Comparison of ENCODE assay signal across 14 mouse cellular contexts in genomic region chr11:118160763-118161162, GRCm38 (mm10). TPM values are rescaled to one million over a fixed set of nuclear protein-coding genes. Genes with fewer than 3 reads are reported as not detected.
DNase-seq lines count a peak whose midpoint lies in the region; ATAC-seq lines count a peak whose summit lies in the region.
"Had no signal": no experiment of that assay in that cellular context is flagged by ENCODE, and none has a peak within 500 bp of the region (broad histone marks: within the 10 kb centered on the region; RNA-seq: fewer than 3 reads in every experiment).

No protein-coding gene starts in this region.

- no peaks in the 10 kb centered on the region for H3K9me3 ChIP-seq in kidney, embryonic 14.5 days (ENCODE audit: control insufficient read depth, low read length)
- H3K9me3 ChIP-seq in heart, embryonic 16.5 days (replicated peaks; ENCODE audit: control insufficient read depth, low read length), result peaks cover 6% of the 10 kb centered on the region
- H3K9me3 ChIP-seq: midbrain, embryonic 13.5 days had no signal

- H3K4me3 ChIP-seq in kidney, embryonic 14.5 days (ENCODE audit: low read length), result no peak overlapping the region
- H3K4me3 ChIP-seq in heart, embryonic 16.5 days (ENCODE audit: low read length), result no peak overlapping the region
- H3K4me3 ChIP-seq: midbrain, embryonic 13.5 days had no signal

- H3K4me2 ChIP-seq in kidney, embryonic 14.5 days (replicated peaks; ENCODE audit: low read depth, low read length), result no peak overlapping the region
- no peak overlapping the region for H3K4me2 ChIP-seq in heart, embryonic 16.5 days (ENCODE audit: low read depth, low read length)
- H3K4me2 ChIP-seq: midbrain, embryonic 13.5 days had no signal

- H3K27ac ChIP-seq in kidney, embryonic 14.5 days (ENCODE audit: low read depth, low read length), result peak overlapping the region; percentile 32; the same call in 1 of the 2 replicates
- H3K27ac ChIP-seq in heart, embryonic 16.5 days (ENCODE audit: low read length), result peak overlapping the region; percentile 86
- H3K27ac ChIP-seq: midbrain, embryonic 13.5 days had no signal

- no peak for ATAC-seq in kidney, embryonic 14.5 days (ENCODE audit: low FRiP score, low TSS enrichment)
- peak; percentile 69; the same call in 1 of the 2 replicates for ATAC-seq in heart, embryonic 16.5 days (replicated peaks; ENCODE audit: extremely low read depth, insufficient read depth, low FRiP score)
- no peak for ATAC-seq in erythroid progenitor cell, adult 5-6 weeks (replicated peaks; ENCODE audit: low FRiP score, poor library complexity, severe bottlenecking)
- ATAC-seq: midbrain, embryonic 13.5 days had no signal

- H3K27me3 ChIP-seq in kidney, embryonic 14.5 days (ENCODE audit: control insufficient read depth, insufficient read depth, low read length), result no peaks in the 10 kb centered on the region
- no peaks in the 10 kb centered on the region for H3K27me3 ChIP-seq in heart, embryonic 16.5 days (ENCODE audit: control insufficient read depth, insufficient read depth, low read length)
- H3K27me3 ChIP-seq: midbrain, embryonic 13.5 days had no signal

- 84% methylated on average over 2 of the region's 2 CpGs for WGBS in kidney, embryonic 14.5 days
- WGBS in heart, embryonic 16.5 days, result 33% methylated on average over 2 of the region's 2 CpGs

- peak; percentile 46 for DNase-seq in adrenal gland, postnatal 14 days
- no peak for DNase-seq in adrenal gland, postnatal 25 days
- no peak for DNase-seq in kidney, postnatal 10 days
- peak; percentile 87 for DNase-seq in 3T3-L1 (ENCODE audit: low read depth, low spot score)
- DNase-seq in thymus, postnatal 25 days, result no peak
- DNase-seq: adrenal gland, adult 8-10 months; B cell, adult 2 months; cerebellum, adult 2 months; gastrocnemius, postnatal 25 days; thymus, adult 2 months had no signal

- no peak overlapping the region for H3K9ac ChIP-seq in kidney, embryonic 14.5 days (ENCODE audit: low read depth, low read length)
- H3K9ac ChIP-seq in heart, embryonic 16.5 days (ENCODE audit: low read length), result peak overlapping the region; percentile 49; the same call in 1 of the 2 replicates
- H3K9ac ChIP-seq: midbrain, embryonic 13.5 days had no signal

- peaks cover 18% of the 10 kb centered on the region for H3K4me1 ChIP-seq in kidney, embryonic 14.5 days (ENCODE audit: control insufficient read depth, insufficient read depth, low read length)
- peaks cover 27% of the 10 kb centered on the region for H3K4me1 ChIP-seq in heart, embryonic 16.5 days (ENCODE audit: control insufficient read depth, insufficient read depth, low read length)

- H3K36me3 ChIP-seq in kidney, embryonic 14.5 days (ENCODE audit: control insufficient read depth, insufficient read depth, low read length), result peaks cover 13% of the 10 kb centered on the region; the same call in 1 of the 2 replicates
- H3K36me3 ChIP-seq in heart, embryonic 16.5 days (ENCODE audit: control insufficient read depth, insufficient read depth), result peaks cover 8% of the 10 kb centered on the region

RNA-seq across cellular contexts. Expression of gene Dnah17, which starts 30.3 kb away (rescaled TPM):
- 0.08 and 0.15 TPM in 2 replicates for total RNA-seq in adrenal gland, postnatal 14 days (2021)
- 0.03 TPM in 1 of 2 replicates, not detected in the other for total RNA-seq in adrenal gland, postnatal 25 days (2021)
- 0.20 and 0.23 TPM in 2 replicates for polyA plus RNA-seq in kidney, embryonic 14.5 days (2014; fragmentation: Nextera tagmentation; extraction: Ambion mirVana)
- polyA plus RNA-seq in heart, embryonic 16.5 days (2015; fragmentation: Nextera tagmentation; extraction: Ambion mirVana), result 0.07 and 0.09 TPM in 2 replicates
- total RNA-seq in erythroid progenitor cell, adult 5-6 weeks (2015; ENCODE audit: low replicate concordance), result not detected in 2 replicates
- not detected in 2 replicates for total RNA-seq in erythroid progenitor cell, adult 5-6 weeks (2017; ENCODE audit: low replicate concordance)

Comparison
In these comparisons a context has a peak if more than half of its experiments do, and no peak if none do; other contexts are left out.
1. DNase-seq: peak in adrenal gland, postnatal 14 days (single experiment) and 3T3-L1 (single experiment); none in adrenal gland, postnatal 25 days (single experiment), kidney, postnatal 10 days (single experiment) and thymus, postnatal 25 days (single experiment).